Mouse (Mus musculus) cortical plate, adult 2 months (tissue): ENCODE data around the gene Pla2g12a.

ENCODE experiments used
- CTCF ChIP-seq: fragments of 200-500 bp; IDR thresholded peaks from 2 replicates; pipeline ENCODE4 v1.5.1; 2011; ENCODE audit warnings: mild to moderate bottlenecking, control low read depth, low read length; ENCODE audit not compliant: insufficient read depth; ENCODE audit errors: extremely low read depth
- POLR2A ChIP-seq: fragments of 200-500 bp; IDR thresholded peaks from 2 replicates; pipeline ENCODE4 v1.6.1; 2011; ENCODE audit warnings: mild to moderate bottlenecking, low read length, control low read depth; ENCODE audit not compliant: insufficient read depth; ENCODE audit errors: extremely low read depth

DNA sequence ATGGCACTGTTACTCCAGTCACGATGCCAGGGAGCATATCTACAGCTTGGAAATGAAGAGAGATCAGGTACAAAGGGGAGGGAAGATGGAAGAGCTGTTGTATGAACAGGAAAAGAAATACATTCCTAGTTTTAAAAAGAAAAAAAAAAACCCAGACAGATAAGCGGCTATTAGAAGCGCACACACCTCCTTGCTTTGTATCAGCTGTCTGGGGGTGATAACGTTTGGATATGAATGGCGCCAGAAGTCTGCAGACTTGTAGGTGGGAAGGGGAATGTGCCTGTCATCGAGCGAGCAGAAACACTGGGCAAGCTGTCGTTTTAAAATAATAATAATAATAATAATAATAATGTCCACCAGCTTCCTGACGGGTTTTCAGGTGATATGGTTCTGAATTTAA lies 7.2 kb downstream of the Pla2g12a start:
- TF ChIP-seq CTCF: no peak
- no peak for TF ChIP-seq POLR2A
